Mouse (Mus musculus) forebrain, postnatal 0 days (tissue): ENCODE data around the gene Ms4a18. TPM values are rescaled to one million over a fixed set of nuclear protein-coding genes. Genes with fewer than 3 reads are reported as not detected.

Experiments used
- ATAC-seq: fragments of 200-750 bp; cut with Nextera tagmentation; 2 replicates; pipeline ENCODE4 v1.8.0; 2017; ENCODE audit warnings: mild to moderate bottlenecking, moderate library complexity
- DNase-seq: peaks from one replicate; pipeline ENCODE4 v3.0.0-alpha.2; 2015
- H3K27ac ChIP-seq: fragments of 300-500 bp; sonication (generic); 2 replicates; pipeline ENCODE4 v1.5.1; 2014; ENCODE audit warnings: low read depth, mild to moderate bottlenecking, antibody characterized with exemption, low read length, moderate library complexity, mixed read lengths
- H3K27me3 ChIP-seq: fragments of 300-500 bp; sonication (generic); 2 replicates; pipeline ENCODE4 v1.6.1; 2014; ENCODE audit warnings: mild to moderate bottlenecking, low read length, mixed read lengths; ENCODE audit not compliant: insufficient read depth
- H3K36me3 ChIP-seq: fragments of 300-500 bp; sonication (generic); 2 replicates; pipeline ENCODE4 v1.6.1; 2014; ENCODE audit warnings: mild to moderate bottlenecking, moderate library complexity; ENCODE audit not compliant: insufficient read depth
- H3K4me1 ChIP-seq: fragments of 300-500 bp; sonication (generic); 2 replicates; pipeline ENCODE4 v1.6.1; 2014; ENCODE audit warnings: antibody characterized with exemption; ENCODE audit not compliant: insufficient read depth
- H3K4me2 ChIP-seq: fragments of 300-500 bp; sonication (generic); 2 replicates; pipeline ENCODE4 v1.6.1; 2014; ENCODE audit warnings: low read depth, mild to moderate bottlenecking, moderate library complexity
- H3K4me3 ChIP-seq: fragments of 300-500 bp; sonication (generic); 2 replicates; pipeline ENCODE4 v1.5.1; 2014; ENCODE audit warnings: low read depth, low read length, mixed read lengths
- H3K9ac ChIP-seq: fragments of 300-500 bp; sonication (generic); 2 replicates; pipeline ENCODE4 v1.6.1; 2014; ENCODE audit warnings: mild to moderate bottlenecking
- H3K9me3 ChIP-seq: fragments of 300-500 bp; sonication (generic); 2 replicates; pipeline ENCODE4 v1.6.1; 2016; ENCODE audit warnings: low read length
- CTCF ChIP-seq: sonication (generic); IDR thresholded peaks from 2 replicates; pipeline ENCODE4 v1.5.1; 2016; ENCODE audit warnings: antibody characterized with exemption, control low read depth, low read depth
- WGBS: fragments of 180-500 bp; shearing (Covaris S2); extraction: QIAGEN DNeasy Blood & Tissue Kit; methylation state at CpG from one replicate; pipeline ENCODE4 v1.1.7; 2014; 5-methylcytosine and 5-hydroxymethylcytosine counted together
- polyA plus RNA-seq: library from polyadenylated mRNA; unstranded; fragments of >200 nt; fragmentation: Nextera tagmentation; extraction: Ambion mirVana; gene quantifications from 2 replicates; pipeline ENCODE4 v1.2.1, GENCODE M21; 2015
- total RNA-seq: library from RNA; depleted of rRNA; stranded (reverse); fragments of >200 nt; gene quantifications from 2 replicates; pipeline ENCODE4 v1.2.3, GENCODE M21; 2014

Ms4a18 gene
- total and polyA plus RNA-seq, 2 experiments from 2014 or later: not detected

DNA sequence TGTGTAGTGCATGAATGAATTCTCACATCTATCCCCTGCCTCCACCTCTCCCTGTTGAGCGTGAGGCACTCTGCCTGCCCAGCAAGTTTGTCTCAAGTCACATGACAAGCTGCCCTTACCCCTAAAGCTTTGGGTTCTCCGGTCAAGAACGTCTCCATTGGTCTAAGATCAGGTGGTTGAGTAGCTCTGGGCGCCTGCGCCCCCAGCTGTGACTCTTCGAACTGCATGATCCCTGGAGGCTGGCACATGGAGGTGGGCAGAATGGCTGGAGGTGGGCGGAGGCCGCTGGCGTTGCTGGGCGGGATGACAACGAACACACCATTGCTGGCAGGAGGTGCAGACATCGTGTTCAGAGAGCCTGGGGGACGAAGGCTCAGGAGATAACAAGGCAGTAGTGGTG is 33.3 kb downstream of the Ms4a18 start:
- WGBS: 81% methylated on average over 13 of the region's 13 CpGs
- DNase-seq (no peak), ATAC-seq (no peak)
- Histone ChIP-seq H3K4me2 (no peak overlapping the region), H3K4me3 (no peak overlapping the region), H3K36me3 (no peaks in the 10 kb centered on the region), H3K27ac (no peak overlapping the region), H3K27me3 (no peaks in the 10 kb centered on the region), H3K4me1 (no peaks in the 10 kb centered on the region), H3K9ac (no peak overlapping the region), H3K9me3 (no peaks in the 10 kb centered on the region)
- TF ChIP-seq CTCF: no peak

DNA sequence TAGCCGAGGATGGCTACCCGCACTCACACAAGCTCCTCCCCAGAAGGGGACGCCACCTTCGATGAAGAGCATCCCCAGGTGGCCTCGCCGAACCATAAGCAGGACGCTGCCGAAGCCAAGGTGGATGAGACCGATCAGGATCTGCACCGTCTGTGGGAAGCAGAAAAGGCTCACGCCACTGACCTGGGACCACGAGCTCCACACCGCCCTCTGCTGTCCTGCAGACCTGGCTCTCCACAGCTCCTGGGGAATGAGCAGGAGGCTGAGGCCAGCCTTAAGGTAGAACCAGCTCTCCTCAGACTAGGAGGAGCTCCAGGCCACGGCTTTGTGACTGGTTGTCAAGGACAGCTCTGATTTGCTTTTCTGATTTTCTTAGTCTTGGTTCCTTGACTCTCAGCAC is 34.7 kb downstream of the Ms4a18 start:
- peak; percentile 35; the same call in 1 of the 2 replicates for TF ChIP-seq CTCF
- Histone ChIP-seq H3K4me3 (no peak overlapping the region), H3K27ac (no peak overlapping the region), H3K36me3 (no peaks in the 10 kb centered on the region), H3K9me3 (no peaks in the 10 kb centered on the region), H3K27me3 (no peaks in the 10 kb centered on the region), H3K4me1 (no peaks in the 10 kb centered on the region), H3K9ac (no peak overlapping the region), H3K4me2 (no peak overlapping the region)
- no peak for DNase-seq
- WGBS: 31% methylated on average over 14 of the region's 14 CpGs
- no peak for ATAC-seq

DNA sequence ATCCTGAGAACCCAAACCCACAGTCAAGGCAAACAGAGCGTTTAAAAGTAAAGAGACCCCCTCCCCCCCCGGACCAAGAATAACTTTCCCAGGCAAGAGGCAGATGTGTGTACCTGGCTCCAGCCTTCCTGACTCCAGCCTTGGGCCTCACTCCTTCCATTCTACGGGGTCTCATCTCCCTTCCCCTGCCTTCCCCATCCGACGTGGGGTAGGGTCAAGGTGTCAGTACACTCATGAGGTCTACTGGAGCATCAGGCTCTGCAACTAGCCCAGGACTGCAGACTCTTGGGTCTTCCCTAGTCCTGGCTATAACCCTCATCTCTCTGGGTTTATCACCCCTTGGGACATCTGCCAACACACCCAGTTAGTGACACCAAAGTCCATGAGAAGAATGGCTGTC is 37.6 kb downstream of the Ms4a18 start:
- TF ChIP-seq CTCF: no peak
- Histone ChIP-seq H3K4me2 (no peak overlapping the region), H3K36me3 (no peaks in the 10 kb centered on the region), H3K27ac (no peak overlapping the region), H3K4me1 (no peaks in the 10 kb centered on the region), H3K4me3 (no peak overlapping the region), H3K9me3 (no peaks in the 10 kb centered on the region), H3K27me3 (no peaks in the 10 kb centered on the region), H3K9ac (no peak overlapping the region)
- DNase-seq: no peak
- WGBS: 92% methylated on average over 5 of the region's 5 CpGs
- no peak; the same call in 1 of the 2 replicates for ATAC-seq

DNA sequence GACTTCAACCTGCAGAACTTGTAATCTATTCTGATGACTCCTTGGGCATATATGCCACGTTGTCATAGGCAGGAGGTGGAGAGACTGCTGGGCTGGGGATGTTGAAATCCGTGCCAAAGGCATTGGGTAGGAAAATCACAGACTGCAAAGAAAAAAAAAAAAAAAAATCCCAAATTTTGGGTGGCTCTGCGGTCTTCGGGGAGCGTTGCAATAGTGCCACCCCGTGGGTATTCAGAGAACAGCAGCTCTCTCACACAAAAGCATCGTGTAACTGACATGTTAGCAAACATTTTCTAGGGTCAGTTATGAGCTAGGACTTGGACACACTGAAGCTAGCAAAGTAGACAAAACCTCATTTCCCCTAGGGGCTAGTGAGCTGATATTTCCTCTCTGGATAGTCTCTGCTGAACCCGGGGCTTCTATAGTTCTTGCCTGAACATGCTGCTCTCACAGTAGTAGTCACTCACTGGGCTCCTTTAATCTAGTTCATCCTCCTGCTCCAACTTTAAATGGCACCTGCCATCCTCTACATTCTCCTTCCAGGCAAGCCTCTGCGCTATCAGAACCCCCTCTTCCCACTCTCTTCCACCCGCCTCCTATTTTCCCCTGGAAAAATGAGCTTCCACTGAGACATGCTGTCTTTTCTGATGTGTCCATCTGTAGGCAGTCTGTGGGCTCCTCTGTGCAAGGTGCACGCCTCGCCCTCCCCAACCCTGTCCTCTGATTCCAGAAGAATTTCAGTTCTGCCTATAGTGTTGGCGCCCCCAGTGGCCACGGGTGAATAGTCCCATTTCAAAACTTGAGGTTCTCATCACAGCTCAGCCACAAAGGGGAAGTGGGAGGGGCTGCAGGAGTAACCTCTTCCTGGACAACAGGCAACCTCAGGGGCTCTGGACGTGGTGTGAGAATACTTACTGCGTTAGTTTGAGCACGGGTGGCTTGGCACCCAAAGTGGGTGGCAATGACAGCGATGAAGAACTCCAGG is 38.4 kb downstream of the Ms4a18 start:
- H3K4me1 ChIP-seq: no peaks in the 10 kb centered on the region
- ATAC-seq: peak; percentile 78
- H3K27me3 ChIP-seq: no peaks in the 10 kb centered on the region
- 15% methylated on average over 18 of the region's 18 CpGs for WGBS
- no peaks in the 10 kb centered on the region for H3K9me3 ChIP-seq
- peak; percentile 78 for DNase-seq
- no peak overlapping the region for H3K27ac ChIP-seq
- H3K9ac ChIP-seq: no peak overlapping the region
- no peaks in the 10 kb centered on the region for H3K36me3 ChIP-seq
- H3K4me3 ChIP-seq: no peak overlapping the region
- H3K4me2 ChIP-seq: peak overlapping the region; percentile 28
- peak; percentile 80 for TF ChIP-seq CTCF

DNA sequence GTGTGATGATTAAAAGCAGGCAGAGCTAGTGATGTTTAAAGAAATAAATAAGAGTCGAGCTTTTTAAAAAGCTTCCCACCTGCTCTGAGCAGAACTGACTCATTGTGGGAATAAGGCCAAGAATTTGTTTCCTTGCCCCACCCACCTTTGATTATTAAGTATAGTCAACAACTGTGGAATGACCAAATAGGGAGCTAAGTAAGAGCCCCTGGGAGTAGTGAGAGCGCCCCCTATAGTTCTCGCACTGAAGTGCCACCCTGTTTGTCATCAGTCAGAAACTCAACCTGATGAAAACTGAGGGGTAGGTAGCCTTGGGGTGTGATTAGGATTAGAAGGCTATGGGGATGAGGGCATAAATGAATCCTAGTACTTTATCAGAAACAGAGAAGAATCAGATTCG is 41.5 kb downstream of the Ms4a18 start:
- 49% methylated on average over 4 of the region's 4 CpGs for WGBS
- ATAC-seq (no peak), DNase-seq (no peak)
- no peaks in the 10 kb centered on the region for H3K9me3 ChIP-seq
- H3K4me1 ChIP-seq: no peaks in the 10 kb centered on the region
- no peak overlapping the region for H3K4me2 ChIP-seq
- H3K36me3 ChIP-seq: no peaks in the 10 kb centered on the region
- H3K9ac ChIP-seq: no peak overlapping the region
- peak; percentile 34 for TF ChIP-seq CTCF
- H3K27ac ChIP-seq: no peak overlapping the region
- no peak overlapping the region for H3K4me3 ChIP-seq
- no peaks in the 10 kb centered on the region for H3K27me3 ChIP-seq

DNA sequence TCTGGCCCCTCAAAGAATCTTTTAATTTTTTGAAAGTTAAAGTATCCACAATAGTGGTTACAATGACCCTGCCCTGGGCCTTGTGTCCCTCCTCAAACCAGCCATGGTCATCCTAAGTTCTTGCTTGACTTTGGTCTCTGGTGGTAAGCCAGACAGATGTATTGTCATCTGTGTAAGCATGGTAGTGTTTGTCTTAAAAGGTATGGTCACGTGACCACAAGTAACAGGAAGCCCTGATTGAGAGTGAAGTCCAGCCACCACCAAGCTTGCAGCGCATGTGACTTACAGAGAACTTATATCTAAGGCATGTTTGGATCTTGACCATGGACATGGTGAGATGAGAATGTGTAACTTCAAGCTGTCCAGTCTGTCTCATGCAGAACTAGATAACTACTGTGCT is 42.6 kb downstream of the Ms4a18 start:
- TF ChIP-seq CTCF: no peak
- H3K27ac ChIP-seq: no peak overlapping the region
- WGBS: 91% methylated on average over 2 of the region's 2 CpGs

DNA sequence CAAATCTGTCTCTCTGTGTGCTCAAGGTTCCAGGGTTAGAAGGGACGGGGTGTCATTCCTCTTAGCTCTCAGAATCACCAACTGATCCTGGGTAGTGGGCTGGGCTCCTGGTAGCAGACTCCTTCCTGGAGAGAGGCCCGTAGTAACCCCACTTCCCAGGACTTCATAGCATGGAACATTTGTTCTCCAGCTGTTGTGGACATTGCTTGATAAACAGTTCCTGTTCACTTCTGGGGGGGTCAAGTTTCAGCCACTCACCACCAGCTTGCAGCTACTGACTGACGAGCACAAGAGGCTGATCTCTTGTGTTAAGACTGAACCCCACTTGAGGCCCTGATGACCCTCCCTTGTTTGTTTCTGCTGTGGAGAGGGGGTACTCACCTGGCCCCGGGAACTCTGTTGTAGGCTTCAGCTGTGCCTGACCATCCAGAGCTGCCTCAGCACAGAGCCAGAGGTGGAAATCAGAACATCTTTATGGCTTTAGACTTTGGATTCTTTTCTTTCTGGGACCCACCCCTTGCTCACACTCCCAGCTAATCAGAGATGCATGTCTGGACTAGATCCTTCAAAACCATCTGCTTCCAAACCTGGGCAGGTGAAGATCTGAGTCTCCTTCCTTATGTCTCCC is 43.5 kb downstream of the Ms4a18 start, which contains the start of gene Ms4a10:
Ms4a10 (minus strand) TSS at position 433 of the 628 bp plus-strand sequence.
- DNase-seq: no peak
- Histone ChIP-seq H3K4me1 (no peaks in the 10 kb centered on the region), H3K36me3 (no peaks in the 10 kb centered on the region), H3K4me3 (no peak within 1 kb of the TSS), H3K9ac (no peak within 1 kb of the TSS), H3K27ac (no peak within 1 kb of the TSS), H3K9me3 (no peaks in the 10 kb centered on the region), H3K27me3 (no peaks in the 10 kb centered on the region), H3K4me2 (no peak within 1 kb of the TSS)
- 70% methylated on average over 4 of the region's 4 CpGs for WGBS
- no peak for TF ChIP-seq CTCF
- ATAC-seq: no peak

More for the DNA sequence above, 42.6 kb downstream of the Ms4a18 start:
- Histone ChIP-seq H3K9ac (no peak overlapping the region), H3K4me2 (no peak overlapping the region), H3K4me1 (no peaks in the 10 kb centered on the region), H3K36me3 (no peaks in the 10 kb centered on the region), H3K4me3 (no peak overlapping the region), H3K27me3 (no peaks in the 10 kb centered on the region), H3K9me3 (no peaks in the 10 kb centered on the region)
- DNase-seq (no peak), ATAC-seq (no peak)
